Mouse (Mus musculus) adipocyte (in vitro differentiated cells): ENCODE data around the gene Vmn1r231.

Experiments
- DNase-seq: peaks from one replicate; pipeline ENCODE4 v3.0.0-alpha.2; 2016; ENCODE audit warnings: low spot score

Vmn1r231 gene

DNA sequence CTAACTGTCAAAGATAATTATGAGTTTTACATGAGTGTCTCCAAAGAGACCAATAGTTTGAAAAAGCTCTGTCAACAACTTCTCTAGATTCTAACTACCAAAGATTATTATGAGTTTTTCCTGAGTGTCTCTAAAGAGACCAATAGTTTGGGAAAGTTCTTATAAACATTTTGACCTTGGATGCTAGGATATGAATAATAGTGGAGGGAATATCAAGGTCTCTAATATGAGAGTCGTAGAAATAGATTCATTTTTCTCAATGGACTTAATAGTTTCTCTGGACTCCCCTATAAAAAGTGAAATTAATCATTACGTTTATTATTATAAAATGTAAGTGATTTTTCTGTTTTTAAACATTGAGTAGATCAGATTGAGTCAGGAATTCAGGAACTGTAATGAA is at the start of gene Vmn1r231:
Gene Vmn1r231 (minus strand): TSS at position 101 of the 400 bp plus-strand sequence.
- no peak for DNase-seq

DNA sequence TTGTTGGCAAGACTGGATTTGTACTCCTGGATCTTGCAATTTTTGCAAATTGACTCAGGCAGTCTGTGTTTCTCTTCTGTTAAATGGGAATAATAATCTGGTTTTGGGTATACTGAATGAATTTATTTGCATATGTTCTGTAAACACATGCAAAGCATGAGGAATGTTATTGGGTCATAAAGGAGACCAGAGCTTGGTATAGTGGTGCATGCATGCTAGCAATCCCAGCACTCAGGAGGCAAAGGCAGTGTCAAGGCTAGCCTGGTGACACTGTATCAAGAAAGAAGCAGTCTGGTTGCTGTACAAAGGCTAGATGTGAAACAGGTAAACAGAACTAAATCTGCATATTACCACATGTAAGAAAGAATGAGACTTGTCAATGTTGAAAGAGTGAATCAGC is 41.7 kb upstream of the Vmn1r231 start:
- DNase-seq = peak; percentile 26

DNA sequence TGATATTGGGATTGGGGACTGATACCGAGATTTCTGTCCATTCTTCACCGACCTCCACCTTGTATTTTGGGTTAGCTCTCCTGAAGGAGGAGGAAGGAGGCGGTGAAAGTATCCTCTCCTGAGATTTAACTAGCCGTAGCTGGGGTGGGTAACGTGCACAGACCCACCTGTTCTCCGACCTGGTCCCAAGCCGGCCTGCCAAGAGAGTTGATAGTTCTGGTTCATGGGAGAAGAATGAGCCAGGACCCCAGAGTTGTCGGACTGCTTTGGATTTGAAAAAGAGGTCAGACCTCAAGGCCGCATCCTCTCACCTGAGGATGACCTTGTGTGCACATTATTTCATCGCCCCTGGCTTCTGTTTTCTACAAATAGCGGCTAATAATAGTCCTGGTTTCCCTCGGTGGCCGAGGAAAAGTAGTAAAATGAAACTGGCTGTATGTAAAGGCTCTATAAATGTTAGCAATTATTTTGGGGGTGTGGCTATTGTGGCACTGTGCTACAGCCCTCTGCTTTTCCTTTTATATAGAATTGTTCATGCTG is 41.2 kb upstream of the Vmn1r231 start:
- no peak for DNase-seq

DNA sequence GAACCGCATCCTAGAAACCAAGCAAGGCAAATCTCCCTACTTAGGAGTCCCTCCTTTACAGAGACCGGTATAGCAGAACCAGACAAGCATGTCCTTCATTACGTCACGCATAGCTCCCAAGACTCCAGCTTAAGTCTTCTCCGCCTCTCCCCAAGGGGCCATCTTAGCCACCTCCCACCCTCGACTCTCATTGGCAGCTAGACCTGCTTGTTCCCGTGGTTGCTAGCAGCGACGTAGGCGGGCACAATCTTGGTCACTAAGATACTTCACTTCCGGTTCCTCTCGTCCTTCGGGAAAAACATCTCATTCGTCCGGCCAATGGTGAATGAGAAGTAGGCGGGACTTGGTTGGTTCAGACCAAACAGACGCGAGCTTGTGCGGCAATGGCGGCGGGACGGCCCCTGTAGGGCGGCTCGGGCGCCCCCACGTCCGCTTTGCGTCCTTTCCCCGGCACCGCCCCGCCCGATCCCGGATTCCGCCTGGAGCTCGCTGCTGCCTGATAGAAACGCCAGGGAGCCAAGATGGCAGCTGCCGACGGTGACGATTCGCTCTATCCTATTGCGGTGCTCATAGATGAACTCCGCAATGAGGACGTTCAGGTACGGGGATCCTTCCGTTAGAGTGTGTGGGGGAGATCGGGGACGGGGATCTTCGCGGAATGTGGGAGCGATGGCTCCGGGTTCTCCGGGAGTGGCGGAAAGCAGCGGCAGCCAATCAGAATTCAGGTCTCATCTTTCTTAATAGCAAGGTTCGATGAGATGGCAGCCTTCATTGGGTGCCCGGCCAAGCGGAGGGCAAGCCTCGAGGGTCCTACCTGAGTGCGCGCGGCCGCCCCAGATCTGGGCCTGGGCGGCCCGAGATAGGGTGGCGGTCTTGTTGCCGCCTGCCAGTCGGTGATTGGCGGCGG is 40.3 kb upstream of the Vmn1r231 start, which contains the start of gene Ppp2r1a:
Gene Ppp2r1a (plus strand): TSS at position 327 of the 907 bp plus-strand sequence.
- DNase-seq = peak; percentile 100

DNA sequence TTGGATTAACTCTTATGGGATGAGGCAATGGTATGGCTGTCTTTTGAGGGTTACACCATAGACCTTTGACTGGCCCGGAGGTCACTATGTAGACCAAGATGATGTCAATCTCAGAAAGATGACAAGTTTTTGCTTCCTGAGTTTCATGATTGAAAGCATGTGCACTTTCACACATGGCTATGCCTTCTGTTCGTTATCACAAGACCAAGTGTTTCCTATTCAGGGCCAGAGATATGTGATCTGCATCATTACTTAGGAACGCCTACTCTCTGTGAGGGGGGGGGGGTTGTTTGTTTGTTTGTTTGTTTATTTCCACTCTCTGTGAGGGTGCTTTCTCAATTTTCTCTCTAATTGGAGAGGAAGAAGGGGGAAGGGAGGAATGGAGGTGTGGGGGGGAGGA is 39.3 kb upstream of the Vmn1r231 start:
- peak; percentile 39 for DNase-seq

DNA sequence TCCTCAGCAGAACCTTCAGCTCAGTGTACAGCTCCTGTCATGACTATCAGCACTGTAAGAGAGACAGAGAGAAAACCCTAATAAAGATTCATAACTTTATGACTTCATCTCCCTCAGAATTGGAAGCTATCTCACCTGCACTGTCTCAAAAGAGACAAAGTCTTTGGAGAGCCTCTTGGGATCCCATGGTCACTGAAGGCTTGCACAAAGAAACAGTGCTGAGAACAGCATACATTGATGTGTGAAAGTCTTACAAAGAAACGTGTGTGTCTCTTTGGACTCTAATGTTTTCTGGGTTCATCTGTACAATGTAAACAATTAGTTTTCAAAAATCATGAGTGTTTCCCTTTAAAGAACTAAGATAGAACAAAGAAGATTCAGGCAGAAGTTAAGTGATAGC is 14.7 kb upstream of the Vmn1r231 start, which contains the start of gene Vmn1r232:
Gene Vmn1r232 (minus strand): TSS at position 101 of the 400 bp plus-strand sequence.
- DNase-seq = no peak

DNA sequence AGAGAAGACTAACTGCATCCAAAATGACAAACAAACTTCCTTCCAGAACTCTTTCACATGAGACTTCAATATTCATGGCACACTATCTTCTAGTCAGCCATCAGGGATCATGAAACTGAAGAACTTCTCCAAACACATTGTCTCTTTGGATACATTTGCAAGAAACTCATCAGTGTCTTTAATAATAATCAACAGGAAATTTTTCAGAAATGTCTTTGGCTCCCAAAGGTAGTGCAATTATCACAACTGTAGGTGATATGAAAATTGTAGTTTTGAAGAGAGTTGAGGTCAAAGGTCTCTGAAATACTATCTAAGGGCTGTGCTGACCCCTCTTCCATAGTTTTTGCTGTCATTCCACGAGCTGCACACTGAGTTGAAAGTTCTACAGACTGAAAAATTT is 64.7 kb downstream of the Vmn1r231 start, which contains the start of gene Vmn1r230:
Gene Vmn1r230 (plus strand): TSS at position 301 of the 400 bp plus-strand sequence.
- no peak for DNase-seq
